Mouse (Mus musculus): ENCODE measurements at regions not wholly inside any gene's neighbourhood (a gene's known extent, or its start where the extent isn't known, plus 50 kb on each side); places are given as distances from the start of the nearest gene placed in this dataset.

GRCm38 (mm10) chr8:4411126-4411525 lies 81.7 kb upstream of the Cers4 start:
- WGBS = 44% methylated on average over 3 of the region's 3 CpGs
- no peak for DNase-seq
- H3K36me3 ChIP-seq (ENCODE audit: control insufficient read depth, insufficient read depth, low read length) = no peaks in the 10 kb centered on the region
- no peak for TF ChIP-seq POLR2A (IDR thresholded peaks at IDR 0.05; ENCODE audit: low read depth, low read length)
- TF ChIP-seq CTCF (conservative IDR thresholded peaks at IDR 0.05; ENCODE audit: insufficient read depth, insufficient read length, low read depth, low read length) = no peak
- no peak overlapping the region for H3K27ac ChIP-seq (ENCODE audit: insufficient read depth, low read depth, low read length)
- no peak overlapping the region for H3K4me3 ChIP-seq (ENCODE audit: insufficient read depth, low read depth, low read length)
- no peaks in the 10 kb centered on the region for H3K27me3 ChIP-seq (replicated peaks; ENCODE audit: control insufficient read depth, insufficient read depth, low read length)
- H3K4me1 ChIP-seq (ENCODE audit: control insufficient read depth, insufficient read depth, low read length) = no peaks in the 10 kb centered on the region

- H3K27me3 ChIP-seq (replicated peaks; ENCODE audit: control insufficient read depth, insufficient read depth, low read length) = no peaks in the 10 kb centered on the region
- no peak overlapping the region for H3K4me3 ChIP-seq (ENCODE audit: insufficient read depth, low read depth, low read length)
- no peaks in the 10 kb centered on the region for H3K36me3 ChIP-seq (ENCODE audit: control insufficient read depth, insufficient read depth, low read length)
- TF ChIP-seq POLR2A (IDR thresholded peaks at IDR 0.05; ENCODE audit: low read depth, low read length) (no peak), CTCF (conservative IDR thresholded peaks at IDR 0.05; ENCODE audit: insufficient read depth, insufficient read length, low read depth, low read length) (no peak)
- no peak for DNase-seq
- H3K4me1 ChIP-seq (ENCODE audit: control insufficient read depth, insufficient read depth, low read length) = no peaks in the 10 kb centered on the region
- WGBS = 72% methylated on average over 2 of the region's 2 CpGs
- no peak overlapping the region for H3K27ac ChIP-seq (ENCODE audit: insufficient read depth, low read depth, low read length)
Observed at GRCm38 (mm10) chr8:4411836-4412235, 81.0 kb upstream of the Cers4 start.

DNA sequence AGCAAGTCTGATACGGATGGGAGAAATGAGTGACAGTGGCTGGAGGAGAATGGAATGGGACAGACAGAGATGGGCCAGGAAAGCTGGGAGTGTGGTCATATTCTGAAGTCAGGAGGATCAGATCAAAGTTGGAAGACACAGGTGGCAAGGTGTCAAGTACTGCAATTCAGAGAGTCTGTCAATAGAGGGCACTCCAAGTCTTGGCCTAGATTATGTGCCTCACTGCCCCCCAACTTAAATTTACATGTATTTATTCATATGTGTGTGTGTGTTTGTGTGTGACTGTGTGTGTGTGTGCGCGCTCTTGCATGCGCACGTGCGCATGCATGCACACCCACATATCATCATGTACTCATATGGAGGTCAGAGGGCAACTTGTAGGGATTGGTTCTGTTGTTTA lies 79.6 kb upstream of the Cers4 start:
- H3K36me3 ChIP-seq (ENCODE audit: control insufficient read depth, insufficient read depth, low read length) = no peaks in the 10 kb centered on the region
- peak; percentile 56 for TF ChIP-seq CTCF (conservative IDR thresholded peaks at IDR 0.05; ENCODE audit: insufficient read depth, insufficient read length, low read depth, low read length)
- TF ChIP-seq POLR2A (IDR thresholded peaks at IDR 0.05; ENCODE audit: low read depth, low read length) = no peak
- no peak overlapping the region for H3K27ac ChIP-seq (ENCODE audit: insufficient read depth, low read depth, low read length)
- no peak overlapping the region for H3K4me3 ChIP-seq (ENCODE audit: insufficient read depth, low read depth, low read length)
- WGBS = 45% methylated on average over 6 of the region's 6 CpGs
- no peaks in the 10 kb centered on the region for H3K4me1 ChIP-seq (ENCODE audit: control insufficient read depth, insufficient read depth, low read length)
- H3K27me3 ChIP-seq (replicated peaks; ENCODE audit: control insufficient read depth, insufficient read depth, low read length) = no peaks in the 10 kb centered on the region
- DNase-seq = peak; percentile 51

- Histone ChIP-seq H3K36me3 (ENCODE audit: control insufficient read depth, insufficient read depth, low read length) (no peaks in the 10 kb centered on the region), H3K27me3 (replicated peaks; ENCODE audit: control insufficient read depth, insufficient read depth, low read length) (no peaks in the 10 kb centered on the region), H3K4me3 (ENCODE audit: insufficient read depth, low read depth, low read length) (no peak overlapping the region), H3K4me1 (ENCODE audit: control insufficient read depth, insufficient read depth, low read length) (no peaks in the 10 kb centered on the region), H3K27ac (ENCODE audit: insufficient read depth, low read depth, low read length) (no peak overlapping the region)
- no peak for TF ChIP-seq POLR2A (IDR thresholded peaks at IDR 0.05; ENCODE audit: low read depth, low read length)
- TF ChIP-seq CTCF (conservative IDR thresholded peaks at IDR 0.05; ENCODE audit: insufficient read depth, insufficient read length, low read depth, low read length) = no peak
- WGBS = 53% methylated on average over 4 of the region's 4 CpGs
- DNase-seq = peak; percentile 11
Observed at GRCm38 (mm10) chr8:4413764-4414163, 79.1 kb upstream of the Cers4 start.

DNA sequence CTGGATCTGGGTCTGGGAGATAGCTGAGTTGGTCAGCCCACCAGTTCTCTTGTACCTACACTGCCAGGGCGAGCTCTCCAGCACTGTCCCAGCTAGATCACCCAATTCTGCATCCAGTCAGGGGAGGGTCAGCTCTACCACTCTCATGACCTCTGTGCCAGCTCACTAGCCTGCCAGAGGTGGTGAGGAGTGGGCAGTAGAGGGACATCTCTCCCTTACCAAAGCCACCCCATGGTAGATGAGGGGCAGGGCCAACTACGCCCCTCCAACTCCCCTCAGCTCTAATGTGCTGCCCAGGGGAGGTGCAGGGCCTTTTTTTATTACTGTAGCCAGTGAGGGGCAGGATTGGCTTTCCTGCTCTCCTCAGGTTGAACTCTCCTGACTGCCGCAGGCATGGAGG lies 75.7 kb upstream of the Cers4 start:
- TF ChIP-seq CTCF (conservative IDR thresholded peaks at IDR 0.05; ENCODE audit: insufficient read depth, insufficient read length, low read depth, low read length) (no peak), POLR2A (IDR thresholded peaks at IDR 0.05; ENCODE audit: low read depth, low read length) (no peak)
- no peaks in the 10 kb centered on the region for H3K27me3 ChIP-seq (replicated peaks; ENCODE audit: control insufficient read depth, insufficient read depth, low read length)
- DNase-seq = no peak
- H3K27ac ChIP-seq (ENCODE audit: insufficient read depth, low read depth, low read length) = no peak overlapping the region
- 66% methylated on average over 3 of the region's 3 CpGs for WGBS
- H3K36me3 ChIP-seq (ENCODE audit: control insufficient read depth, insufficient read depth, low read length) = no peaks in the 10 kb centered on the region
- no peaks in the 10 kb centered on the region for H3K4me1 ChIP-seq (ENCODE audit: control insufficient read depth, insufficient read depth, low read length)
- H3K4me3 ChIP-seq (ENCODE audit: insufficient read depth, low read depth, low read length) = no peak overlapping the region

DNA sequence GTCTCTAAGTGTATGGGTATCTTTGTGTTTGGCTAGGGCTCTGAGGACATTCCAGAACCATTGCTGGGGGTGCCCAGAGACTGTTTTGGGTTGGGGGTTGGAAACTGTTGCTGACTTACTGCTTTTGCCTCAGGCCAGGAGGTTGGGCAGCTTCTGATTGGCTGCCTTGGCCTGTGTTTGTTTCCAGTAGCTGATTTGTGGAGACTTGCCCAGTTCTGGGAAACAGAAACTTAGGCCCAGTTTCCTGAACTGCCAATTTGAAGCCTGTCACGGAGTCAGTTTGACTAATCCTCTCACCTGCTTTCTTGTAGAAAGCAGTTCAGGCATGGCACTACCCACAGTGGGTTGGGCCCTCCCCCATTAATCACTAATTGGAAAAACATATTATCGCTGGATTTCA lies 59.7 kb upstream of the Cers4 start:
- no peaks in the 10 kb centered on the region for H3K36me3 ChIP-seq (ENCODE audit: control insufficient read depth, insufficient read depth, low read length)
- no peak overlapping the region for H3K4me3 ChIP-seq (ENCODE audit: insufficient read depth, low read depth, low read length)
- no peaks in the 10 kb centered on the region for H3K4me1 ChIP-seq (ENCODE audit: control insufficient read depth, insufficient read depth, low read length)
- H3K27me3 ChIP-seq (replicated peaks; ENCODE audit: control insufficient read depth, insufficient read depth, low read length) = no peaks in the 10 kb centered on the region
- DNase-seq = peak; percentile 18
- no peak overlapping the region for H3K27ac ChIP-seq (ENCODE audit: insufficient read depth, low read depth, low read length)
- TF ChIP-seq POLR2A (IDR thresholded peaks at IDR 0.05; ENCODE audit: low read depth, low read length) (no peak), CTCF (conservative IDR thresholded peaks at IDR 0.05; ENCODE audit: insufficient read depth, insufficient read length, low read depth, low read length) (no peak)
- WGBS = 67% methylated on average over 2 of the region's 2 CpGs

DNA sequence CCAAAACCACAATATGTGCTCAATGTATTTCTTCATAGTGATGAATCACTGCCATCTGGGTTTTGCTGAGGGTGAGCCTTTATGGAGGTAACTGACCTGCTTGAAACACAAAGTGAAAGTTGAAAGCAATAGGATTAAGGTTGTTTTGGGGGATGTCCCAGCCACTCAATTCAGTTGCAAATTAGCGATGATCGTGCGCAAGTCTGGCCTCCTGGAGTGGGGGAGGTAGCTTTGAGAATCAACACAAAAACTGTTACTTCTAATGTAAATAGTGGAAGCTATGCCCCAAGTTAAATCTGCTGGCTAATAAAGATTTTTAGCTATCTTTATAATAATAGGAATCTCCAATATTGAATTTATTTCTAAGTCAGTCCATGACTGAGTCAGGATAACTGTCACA lies 56.3 kb upstream of the Cers4 start:
- Histone ChIP-seq H3K36me3 (ENCODE audit: control insufficient read depth, insufficient read depth, low read length) (no peaks in the 10 kb centered on the region), H3K27me3 (replicated peaks; ENCODE audit: control insufficient read depth, insufficient read depth, low read length) (no peaks in the 10 kb centered on the region), H3K4me1 (ENCODE audit: control insufficient read depth, insufficient read depth, low read length) (no peaks in the 10 kb centered on the region), H3K4me3 (ENCODE audit: insufficient read depth, low read depth, low read length) (no peak overlapping the region), H3K27ac (ENCODE audit: insufficient read depth, low read depth, low read length) (no peak overlapping the region)
- WGBS = 82% methylated on average over 3 of the region's 3 CpGs
- TF ChIP-seq CTCF (conservative IDR thresholded peaks at IDR 0.05; ENCODE audit: insufficient read depth, insufficient read length, low read depth, low read length) (no peak), POLR2A (IDR thresholded peaks at IDR 0.05; ENCODE audit: low read depth, low read length) (no peak)
- DNase-seq = no peak

Data from kidney, adult 2 months (tissue).